Mouse (Mus musculus) thymus, postnatal 25 days (tissue): ENCODE measurements around the gene Olfr875.
"Not testable (repeated sequence)": the region's sequence is repeated elsewhere in the genome, so short reads cannot be mapped to it uniquely, and the experiment has no call there.

ENCODE experiments used
- DNase-seq: peaks from one replicate; pipeline ENCODE4 v3.0.0; 2022

Olfr875 gene

GRCm38 (mm10) chr9:37771759-37772158, at the start of gene Olfr875:
Gene Olfr875 (plus strand): TSS chr9:37771857.
- DNase-seq = no peak

GRCm38 (mm10) chr9:37734310-37734709, 37.3 kb upstream of the Olfr875 start:
- DNase-seq = no peak

GRCm38 (mm10) chr9:37744806-37745205, 26.9 kb upstream of the Olfr875 start, which contains the start of gene Olfr874:
Gene Olfr874 (plus strand): TSS chr9:37745106.
- DNase-seq = no peak

- no peak for DNase-seq
Observed at GRCm38 (mm10) chr9:37750319-37751075, 21.2 kb upstream of the Olfr875 start.

- DNase-seq = no peak
Observed at GRCm38 (mm10) chr9:37751467-37751866, 20.2 kb upstream of the Olfr875 start.

GRCm38 (mm10) chr9:37752006-37752405, 19.7 kb upstream of the Olfr875 start:
- DNase-seq = no peak

- DNase-seq = no peak
Observed at GRCm38 (mm10) chr9:37761728-37762127, 9.9 kb upstream of the Olfr875 start.

GRCm38 (mm10) chr9:37762541-37762940, 9.1 kb upstream of the Olfr875 start:
- no peak for DNase-seq

- DNase-seq = no peak
Observed at GRCm38 (mm10) chr9:37770661-37771060, 996 bp upstream of the Olfr875 start.

- no peak for DNase-seq
Observed at GRCm38 (mm10) chr9:37782766-37783260, 11.2 kb downstream of the Olfr875 start.

- not testable (repeated sequence) for DNase-seq
Observed at GRCm38 (mm10) chr9:37783394-37784387, 12.0 kb downstream of the Olfr875 start.

- no peak for DNase-seq
Observed at GRCm38 (mm10) chr9:37786411-37786810, 14.8 kb downstream of the Olfr875 start.

- DNase-seq = no peak
Observed at GRCm38 (mm10) chr9:37802055-37802454, 30.4 kb downstream of the Olfr875 start.

GRCm38 (mm10) chr9:37802731-37803130, 31.1 kb downstream of the Olfr875 start, which contains the start of gene Olfr876:
Gene Olfr876 (plus strand): TSS chr9:37803031.
- DNase-seq = no peak

GRCm38 (mm10) chr9:37807235-37807634, 35.6 kb downstream of the Olfr875 start:
- DNase-seq = no peak

GRCm38 (mm10) chr9:37808456-37808855, 36.8 kb downstream of the Olfr875 start:
- no peak for DNase-seq

GRCm38 (mm10) chr9:37808976-37809375, 37.3 kb downstream of the Olfr875 start:
- no peak for DNase-seq

- DNase-seq = no peak
Observed at GRCm38 (mm10) chr9:37814696-37815095, 43.0 kb downstream of the Olfr875 start.
